Mouse (Mus musculus) gastrocnemius, postnatal 4 days (tissue): ENCODE results near the gene Fndc5. TPM values are rescaled to one million over a fixed set of nuclear protein-coding genes. Genes with fewer than 3 reads are reported as not detected.
A peak's percentile ranks its signal among the peaks of the same experiment; 100 is the strongest.

Source experiments
- DNase-seq, 2 experiments: peaks; one replicate each; pipeline ENCODE4 v3.0.0; 2021 to 2022; ENCODE audit warnings: low spot score in 2 of 2, mixed read lengths in 2 of 2
- total RNA-seq, 2 experiments: library from RNA; stranded (reverse); gene quantifications; 2 replicates each; pipeline ENCODE4 v1.2.3; 2021

Gene Fndc5
- total RNA-seq, 2 experiments from 2014 or later: 52.3 to 54.3 TPM

DNA sequence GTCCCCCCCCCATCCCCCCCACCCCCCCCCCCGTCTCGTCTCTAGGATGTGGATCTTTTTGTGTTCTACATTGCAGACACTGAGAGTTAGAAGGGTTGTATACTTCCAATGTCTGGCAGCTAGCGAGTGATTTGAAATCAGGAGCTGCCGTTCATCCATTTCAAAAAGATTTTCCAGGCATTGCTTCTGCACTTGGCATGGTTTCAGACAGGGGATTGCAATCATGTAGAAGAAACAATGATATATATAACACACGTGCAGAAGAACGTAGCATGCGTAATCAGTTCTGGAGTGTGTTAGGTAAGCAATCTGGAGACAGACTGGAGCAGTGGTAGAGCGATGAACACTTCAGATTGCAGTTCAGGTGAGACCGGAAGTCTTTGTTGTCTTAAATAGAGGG is 14.7 kb upstream of the Fndc5 start:
- no peak for DNase-seq

DNA sequence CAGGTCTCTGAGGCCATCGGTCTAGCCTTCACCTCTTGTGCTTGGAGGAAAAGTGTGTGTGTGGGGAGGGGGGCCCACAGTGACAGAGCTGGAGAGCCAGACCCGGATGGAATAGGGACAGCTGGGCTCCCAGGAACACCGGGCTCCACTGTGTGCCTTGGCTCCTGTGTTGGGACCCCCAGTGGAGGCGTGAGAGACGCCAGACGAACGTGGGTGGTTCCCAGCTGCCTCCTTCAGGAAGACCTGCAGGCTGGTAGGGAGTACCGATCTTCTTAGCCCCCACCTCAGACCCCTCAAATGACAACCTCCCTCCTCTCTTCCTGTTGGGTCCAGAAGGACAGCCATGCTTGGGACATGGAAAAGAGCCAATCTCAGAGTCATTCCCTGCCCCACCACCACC is 14.1 kb upstream of the Fndc5 start:
- DNase-seq: no peak

DNA sequence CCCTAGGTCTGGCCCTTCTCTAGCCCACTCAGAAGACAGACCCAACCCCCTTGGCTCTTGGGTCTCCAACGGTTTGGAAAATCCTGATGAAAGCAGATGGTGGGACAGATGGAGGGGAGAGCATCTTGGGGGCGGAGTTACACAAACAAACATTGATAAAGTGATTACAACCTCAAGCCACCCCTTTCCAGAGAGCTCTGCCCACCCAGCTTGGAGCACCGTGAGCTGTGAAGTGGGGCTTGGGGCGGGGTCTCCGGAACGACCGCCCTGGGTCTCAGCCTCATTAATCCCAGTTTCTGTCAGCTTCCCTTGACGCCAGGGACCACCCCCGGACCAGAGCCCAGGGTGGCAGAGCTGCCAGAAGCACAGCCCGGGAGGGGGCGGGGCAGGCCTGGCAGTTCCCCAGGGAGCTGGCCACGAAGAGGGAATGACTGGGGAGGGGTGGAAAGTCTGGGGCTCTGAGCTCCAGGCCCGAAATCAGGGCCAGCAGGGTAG is 12.1 kb upstream of the Fndc5 start:
- no peak for DNase-seq

DNA sequence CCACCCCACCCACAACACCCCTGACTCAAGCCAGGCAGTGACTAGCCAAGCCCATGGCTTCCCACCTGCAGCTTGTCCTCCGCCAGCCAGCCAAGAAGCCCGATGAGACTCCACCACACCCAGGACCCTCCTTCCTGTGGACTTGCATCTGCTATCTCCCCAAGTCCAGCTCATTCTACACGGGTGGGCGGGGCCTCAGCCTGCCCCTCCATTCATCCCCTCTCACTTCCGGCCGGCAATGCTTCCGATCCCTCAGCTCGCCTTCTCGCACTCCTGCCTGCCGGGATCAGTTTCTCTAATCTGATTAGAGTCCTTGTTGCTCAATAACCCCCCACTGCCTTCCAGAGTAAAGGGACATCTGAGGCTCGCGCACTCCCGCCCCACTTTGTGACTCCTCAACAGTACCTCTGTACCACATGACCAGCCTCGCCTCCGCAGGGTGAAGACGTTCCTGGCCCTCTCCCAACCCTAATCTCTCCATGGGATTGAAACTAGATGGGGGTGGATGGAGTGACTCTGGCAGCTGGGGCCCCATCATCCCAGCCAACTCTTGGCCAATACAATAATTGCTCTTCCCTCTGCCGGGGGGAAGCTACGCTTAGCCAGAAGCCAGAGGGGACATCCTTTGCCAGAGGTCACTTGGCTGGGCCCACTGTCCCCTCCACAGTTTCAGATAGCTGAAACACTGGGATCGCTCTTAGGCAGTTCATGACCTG is 10.9 kb upstream of the Fndc5 start:
- no peak for DNase-seq

DNA sequence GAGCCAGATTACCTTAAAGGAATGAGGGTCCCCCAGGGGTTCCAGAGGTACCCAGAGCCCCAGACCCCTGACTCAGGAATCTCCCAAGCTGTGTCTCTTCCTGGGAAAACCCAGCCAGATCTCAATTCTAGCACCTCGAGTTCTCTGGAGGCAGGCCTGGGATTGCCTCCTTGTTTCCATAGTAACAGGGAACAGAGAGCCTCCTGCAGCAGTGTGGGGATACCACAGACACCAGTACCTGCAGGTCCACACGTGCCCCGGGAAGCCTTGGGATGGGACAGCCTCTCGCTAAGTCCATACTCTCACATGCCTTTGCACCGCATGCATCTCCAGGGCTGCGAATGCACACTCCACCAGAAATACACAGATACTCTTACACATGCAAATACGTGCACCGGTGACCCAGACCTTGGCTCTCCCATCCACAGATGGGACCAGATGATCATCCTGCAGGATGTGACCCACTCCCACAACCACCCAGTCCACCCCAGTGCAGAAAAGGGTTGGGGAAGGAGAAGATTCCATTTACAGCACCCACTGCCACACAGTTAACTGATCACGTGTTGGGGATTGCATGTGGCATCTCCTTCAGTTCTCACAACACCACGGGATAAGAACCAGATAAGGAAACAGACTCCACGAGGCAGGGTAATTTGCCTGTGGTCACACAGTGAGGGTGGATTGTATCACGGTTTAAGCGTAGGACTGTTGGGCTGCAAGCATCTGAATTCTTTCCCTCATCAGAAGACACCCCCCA is 8.0 kb upstream of the Fndc5 start:
- no peak for DNase-seq

DNA sequence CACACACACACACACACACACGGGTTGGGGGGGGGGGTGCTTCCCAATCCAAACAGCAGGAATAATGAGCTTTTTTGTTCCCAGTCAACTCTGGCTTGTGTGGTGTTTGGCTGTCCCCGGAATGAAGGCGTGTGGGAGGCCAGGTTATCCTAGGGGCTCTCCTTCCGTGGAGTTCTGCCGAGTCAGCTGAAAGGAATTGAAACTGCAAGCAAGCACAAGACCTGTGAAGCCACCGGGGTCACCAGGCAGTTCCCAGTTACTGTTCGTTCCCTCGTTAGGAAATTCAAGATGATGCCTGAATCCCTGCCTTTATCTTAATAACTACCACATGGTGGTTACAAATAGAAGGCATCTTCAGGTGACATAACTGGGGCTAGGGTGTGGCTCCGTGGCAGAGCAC is 7.4 kb upstream of the Fndc5 start:
- no peak for DNase-seq

DNA sequence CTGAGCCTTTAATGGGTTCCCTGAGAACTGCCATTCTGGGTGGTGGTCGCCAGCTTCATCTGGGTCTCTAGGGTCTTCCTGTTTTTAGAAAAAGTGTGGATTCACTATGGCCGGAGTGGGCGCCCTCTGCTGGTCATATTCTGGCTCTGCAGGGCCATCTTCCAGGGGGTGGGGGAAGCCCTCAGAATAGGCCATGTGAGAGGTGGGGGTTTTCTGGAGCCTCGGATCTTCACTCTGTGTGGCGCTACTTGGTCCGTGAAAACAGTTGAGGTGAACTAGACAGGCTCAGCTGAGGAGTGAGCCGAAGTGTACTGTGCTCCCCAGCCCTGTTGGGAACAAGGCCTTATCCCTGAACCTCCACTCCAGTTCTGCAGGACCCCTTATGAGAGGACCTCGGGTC is 6.7 kb upstream of the Fndc5 start:
- no peak for DNase-seq

DNA sequence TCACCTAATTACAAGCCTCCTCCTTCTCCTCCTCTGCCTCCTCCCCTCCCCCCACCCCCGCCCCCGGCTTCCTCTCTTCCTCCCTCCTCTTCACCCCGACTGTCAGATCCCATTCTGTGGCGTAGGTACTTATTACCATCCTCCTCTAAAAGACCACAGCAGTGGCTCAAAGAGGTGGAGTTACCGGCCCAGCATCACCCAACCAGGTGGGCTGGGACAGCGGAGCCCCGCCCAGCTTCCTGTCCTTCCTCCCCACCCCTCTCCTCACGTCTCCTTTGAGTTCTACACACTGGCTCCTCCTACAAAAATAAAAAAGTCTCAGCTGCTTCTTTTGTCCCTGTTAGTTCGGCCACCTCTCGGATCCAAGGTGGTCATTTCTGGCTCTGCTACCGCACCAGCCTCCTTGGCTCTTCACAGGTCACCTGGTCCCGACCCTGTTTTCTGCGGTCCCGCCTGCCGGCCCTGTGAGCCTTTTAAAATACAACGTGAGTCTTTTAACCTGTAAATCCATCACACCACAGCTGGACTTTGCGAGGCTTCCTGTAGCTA is 6.0 kb upstream of the Fndc5 start:
- no peak for DNase-seq

DNA sequence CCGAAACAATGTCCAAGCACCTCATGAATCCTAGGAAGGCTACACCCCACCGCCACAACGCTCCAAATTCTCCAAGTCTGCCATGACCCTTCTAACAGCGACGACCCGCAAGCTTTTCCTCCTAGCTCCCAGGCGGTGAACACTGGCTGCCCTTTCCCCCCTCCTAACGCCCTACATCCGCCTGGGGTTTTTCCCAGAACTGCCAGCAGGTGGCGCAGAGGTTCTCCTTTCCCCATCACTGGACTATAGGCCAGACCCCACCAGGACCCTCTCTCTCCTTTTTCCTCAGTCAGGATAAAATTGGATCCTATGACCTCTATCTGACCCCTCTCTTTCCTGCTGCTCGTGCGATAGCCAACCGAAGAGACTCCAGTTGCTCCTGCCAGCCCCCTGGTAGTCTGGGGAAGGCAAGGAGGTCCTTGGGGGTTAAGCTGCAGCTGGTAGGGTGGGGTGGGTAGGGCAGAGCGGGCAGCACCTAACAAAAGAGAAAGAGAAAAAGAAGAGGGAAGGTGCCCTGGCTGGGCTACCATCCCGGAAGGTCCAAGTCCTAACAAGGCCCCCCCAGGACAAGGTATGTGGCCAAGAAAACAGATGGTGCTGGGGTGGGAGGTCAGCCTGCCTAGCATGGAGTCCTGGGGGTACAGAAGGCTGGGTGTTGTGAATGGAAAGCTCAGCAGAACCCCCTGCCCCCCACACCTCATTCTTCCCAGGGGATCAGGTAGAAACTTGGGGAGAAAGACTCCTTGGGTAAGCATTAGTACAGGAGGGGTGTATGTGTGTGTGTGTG is 1.8 kb upstream of the Fndc5 start:
- DNase-seq: peak in 1 of 2 experiments; percentile 75

DNA sequence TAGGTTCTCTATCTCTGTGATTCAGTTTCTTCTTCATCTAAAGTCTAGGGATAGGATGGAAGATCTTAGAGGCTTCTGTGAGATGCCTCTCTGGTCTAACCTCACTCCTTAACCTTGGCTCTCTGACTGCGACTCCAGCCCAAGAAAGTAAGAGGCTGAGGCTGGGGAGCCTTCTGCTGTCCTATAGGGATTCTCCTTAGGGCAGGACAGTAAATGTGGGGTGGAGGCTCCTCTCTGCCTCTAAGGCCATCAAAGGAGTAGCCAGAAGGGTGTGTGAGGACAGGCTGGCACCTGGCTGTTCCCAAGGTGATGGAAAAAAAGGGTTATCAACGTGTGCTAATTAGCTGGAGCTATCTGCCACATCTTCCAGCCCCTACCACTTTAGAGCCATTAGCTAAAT is 1.2 kb upstream of the Fndc5 start:
- DNase-seq: no peak

DNA sequence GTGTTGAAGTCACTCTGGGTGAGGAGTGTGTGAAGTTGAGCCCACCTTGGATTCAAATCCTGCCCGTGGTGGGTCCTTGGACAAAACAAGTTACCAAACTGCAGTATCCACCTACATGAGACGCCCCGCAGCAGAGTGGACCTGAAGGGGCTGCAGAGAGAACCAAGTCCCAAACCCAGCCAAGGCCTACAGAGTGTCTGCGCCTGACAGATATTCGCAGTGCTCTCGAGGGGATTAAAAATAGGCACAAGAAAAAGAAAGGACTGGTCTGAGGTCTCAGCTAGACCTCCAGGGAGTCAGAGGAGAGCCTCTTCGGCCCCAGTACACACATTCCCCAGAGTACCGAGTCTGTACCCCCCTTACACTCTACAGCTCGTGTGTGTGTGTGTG is 615 bp upstream of the Fndc5 start:
- no peak for DNase-seq

DNA sequence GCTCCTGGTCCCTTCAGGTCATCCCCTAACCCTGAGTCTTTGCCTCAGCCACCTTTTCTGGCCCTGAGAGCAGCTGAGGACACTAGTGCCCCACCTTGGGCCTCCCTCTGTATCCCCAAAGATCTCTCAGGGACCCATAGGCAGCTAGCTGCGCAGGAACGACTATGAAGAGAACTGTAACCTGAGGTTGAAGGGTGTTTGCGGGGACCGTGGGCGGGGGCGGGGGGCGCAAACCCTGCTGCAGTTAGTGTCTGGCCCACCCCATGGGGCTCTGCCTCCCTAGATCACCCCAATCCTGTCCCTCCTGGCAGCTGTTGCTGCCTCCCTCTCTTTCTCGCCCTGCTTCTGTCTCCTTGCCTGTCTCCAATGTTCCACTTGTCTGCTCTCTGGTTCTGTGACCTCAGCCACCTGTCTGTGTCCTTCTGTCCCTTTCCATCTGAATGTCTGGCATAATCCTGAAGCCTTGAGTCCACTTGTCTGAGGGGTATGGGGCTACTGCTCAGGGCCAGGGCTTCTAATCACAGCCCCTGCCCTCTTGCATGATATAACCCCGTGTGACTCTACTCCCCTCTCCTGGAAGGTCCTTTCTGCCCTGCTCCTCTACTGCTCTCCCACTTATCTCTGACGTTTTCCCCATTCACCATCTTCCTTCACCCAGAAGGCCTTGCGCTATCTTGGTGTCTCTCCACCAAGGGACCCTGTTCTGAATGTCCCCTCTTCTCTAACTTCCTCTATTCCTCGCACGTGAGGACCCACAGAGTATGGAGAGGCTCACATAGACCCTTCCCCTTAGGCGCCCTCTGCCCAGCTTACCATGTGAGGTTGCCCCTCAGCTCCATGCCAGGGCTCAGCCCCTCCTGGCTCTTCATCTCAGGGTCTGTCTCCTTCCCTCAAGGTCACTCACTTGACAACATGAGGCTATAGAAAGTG is 858 bp downstream of the Fndc5 start:
- no peak for DNase-seq

DNA sequence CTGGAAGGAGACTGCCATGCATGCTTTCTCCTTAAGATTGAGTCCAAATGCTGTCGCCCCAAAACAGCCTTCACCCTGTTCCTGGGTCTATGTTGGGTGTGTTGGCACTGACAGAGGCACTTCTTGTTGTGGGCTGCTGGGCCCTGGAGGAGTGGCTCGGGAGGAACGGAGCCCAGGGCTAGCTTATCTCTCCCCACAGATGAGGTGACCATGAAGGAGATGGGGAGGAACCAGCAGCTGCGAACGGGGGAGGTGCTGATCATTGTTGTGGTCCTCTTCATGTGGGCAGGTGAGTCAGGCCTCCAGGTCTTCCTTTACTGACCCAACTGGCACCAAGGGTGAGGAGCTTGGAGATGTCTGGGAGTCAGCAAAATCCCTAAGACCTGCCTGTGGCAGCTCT is 2.8 kb downstream of the Fndc5 start:
- no peak for DNase-seq

DNA sequence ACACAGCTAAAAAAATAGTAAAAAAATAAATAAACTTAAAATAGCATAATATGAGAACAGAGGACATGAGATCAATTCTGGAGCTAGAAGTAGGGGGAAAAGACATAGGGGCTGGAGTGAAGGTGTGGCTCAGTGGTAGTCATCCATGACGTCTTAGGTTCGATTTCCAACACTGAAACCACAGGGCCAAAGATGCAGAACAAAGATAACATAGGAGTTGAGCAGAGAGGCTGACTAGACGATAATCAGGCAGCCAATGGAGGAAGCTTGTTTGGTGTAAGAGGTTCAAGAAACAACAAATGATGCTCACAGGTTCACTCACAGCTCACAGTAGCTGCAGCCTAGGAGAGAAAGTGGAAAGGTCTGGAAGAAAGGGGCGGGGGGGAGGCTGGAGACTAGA is 4.0 kb downstream of the Fndc5 start:
- no peak for DNase-seq

DNA sequence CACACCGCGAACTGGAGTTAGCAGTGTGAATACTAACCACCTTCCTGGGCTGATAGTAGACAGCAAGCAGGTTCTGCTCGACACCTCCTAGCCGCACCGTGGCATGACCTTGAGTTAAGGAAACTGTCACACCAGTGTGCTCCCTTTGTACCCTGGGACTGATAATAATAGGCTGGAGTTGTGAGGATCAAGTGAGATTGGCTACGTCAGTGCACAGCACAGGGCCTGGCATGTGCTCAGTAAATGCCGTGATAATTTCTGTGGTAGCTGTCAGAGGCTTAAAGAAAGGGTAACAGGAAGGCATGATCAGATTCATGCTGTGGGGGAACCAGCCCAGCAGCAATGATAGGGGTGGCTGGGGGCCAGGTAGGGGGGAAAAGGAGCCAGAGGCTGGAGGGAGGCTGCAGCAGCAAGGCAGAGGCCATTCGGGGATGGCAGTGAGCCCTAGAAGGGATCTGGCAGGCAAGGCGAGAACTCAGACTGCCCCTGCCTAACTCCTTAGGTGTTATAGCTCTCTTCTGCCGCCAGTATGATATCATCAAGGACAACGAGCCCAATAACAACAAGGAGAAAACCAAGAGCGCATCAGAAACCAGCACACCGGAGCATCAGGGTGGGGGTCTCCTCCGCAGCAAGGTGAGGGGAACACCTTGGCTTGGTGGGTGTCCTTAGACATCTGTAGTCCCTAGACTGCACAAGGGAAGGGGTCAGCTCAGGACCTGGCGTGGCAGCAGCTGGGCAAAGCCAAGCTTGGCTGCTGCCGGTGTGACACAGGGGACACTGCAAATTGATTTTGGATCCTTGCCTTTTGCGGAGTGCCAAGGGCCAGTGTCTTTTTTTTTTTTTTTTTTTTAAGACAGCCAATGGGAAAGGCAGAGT is 5.0 kb downstream of the Fndc5 start:
- no peak for DNase-seq

DNA sequence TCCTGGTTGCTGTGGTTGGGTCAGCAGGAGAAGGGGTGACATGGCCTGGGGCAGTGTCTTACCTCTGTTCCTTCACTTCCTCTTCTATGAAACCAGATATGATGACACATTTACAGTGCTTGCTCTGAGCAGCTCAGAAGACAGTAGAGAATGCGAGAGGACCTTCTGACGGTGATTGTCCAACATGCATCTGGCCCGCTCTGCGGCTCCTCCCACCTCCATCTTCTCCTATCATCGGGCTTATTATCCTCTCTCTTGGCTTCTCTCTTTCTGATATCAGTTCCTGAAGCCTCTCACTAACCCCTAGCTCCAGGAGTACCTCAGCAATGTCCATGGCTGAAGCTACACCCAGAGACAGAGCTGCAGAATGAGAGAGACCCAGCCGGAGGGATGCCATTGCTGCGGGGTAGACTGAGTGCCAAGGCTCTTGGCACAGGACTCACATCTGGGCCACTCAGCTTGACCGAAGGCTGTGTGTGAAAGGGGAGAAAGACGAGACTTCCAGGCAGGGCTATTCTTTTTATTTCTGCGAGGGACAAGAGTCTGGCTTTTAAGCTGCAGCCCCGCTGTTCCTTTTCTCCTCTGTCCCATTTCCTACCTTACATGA is 5.7 kb downstream of the Fndc5 start:
- no peak for DNase-seq

DNA sequence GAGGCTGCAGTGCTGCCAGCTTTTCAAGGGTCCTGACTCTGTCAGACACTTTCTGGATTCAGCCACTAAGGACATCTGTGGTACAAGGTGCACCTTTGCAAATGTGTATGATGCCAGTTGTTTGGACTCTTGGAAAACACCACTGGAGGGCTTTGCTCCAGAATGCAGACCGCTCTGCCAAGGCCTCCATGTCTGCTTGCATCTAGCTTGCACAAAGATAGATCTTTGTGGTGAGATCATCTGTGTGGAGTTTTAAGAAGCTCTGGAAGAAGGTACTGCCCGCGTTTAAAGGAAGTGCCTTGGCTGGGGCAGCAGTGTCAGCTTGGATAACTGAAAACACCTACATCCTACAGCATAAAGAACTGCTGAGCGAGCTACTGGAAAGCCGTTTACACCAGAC is 6.7 kb downstream of the Fndc5 start:
- no peak for DNase-seq

DNA sequence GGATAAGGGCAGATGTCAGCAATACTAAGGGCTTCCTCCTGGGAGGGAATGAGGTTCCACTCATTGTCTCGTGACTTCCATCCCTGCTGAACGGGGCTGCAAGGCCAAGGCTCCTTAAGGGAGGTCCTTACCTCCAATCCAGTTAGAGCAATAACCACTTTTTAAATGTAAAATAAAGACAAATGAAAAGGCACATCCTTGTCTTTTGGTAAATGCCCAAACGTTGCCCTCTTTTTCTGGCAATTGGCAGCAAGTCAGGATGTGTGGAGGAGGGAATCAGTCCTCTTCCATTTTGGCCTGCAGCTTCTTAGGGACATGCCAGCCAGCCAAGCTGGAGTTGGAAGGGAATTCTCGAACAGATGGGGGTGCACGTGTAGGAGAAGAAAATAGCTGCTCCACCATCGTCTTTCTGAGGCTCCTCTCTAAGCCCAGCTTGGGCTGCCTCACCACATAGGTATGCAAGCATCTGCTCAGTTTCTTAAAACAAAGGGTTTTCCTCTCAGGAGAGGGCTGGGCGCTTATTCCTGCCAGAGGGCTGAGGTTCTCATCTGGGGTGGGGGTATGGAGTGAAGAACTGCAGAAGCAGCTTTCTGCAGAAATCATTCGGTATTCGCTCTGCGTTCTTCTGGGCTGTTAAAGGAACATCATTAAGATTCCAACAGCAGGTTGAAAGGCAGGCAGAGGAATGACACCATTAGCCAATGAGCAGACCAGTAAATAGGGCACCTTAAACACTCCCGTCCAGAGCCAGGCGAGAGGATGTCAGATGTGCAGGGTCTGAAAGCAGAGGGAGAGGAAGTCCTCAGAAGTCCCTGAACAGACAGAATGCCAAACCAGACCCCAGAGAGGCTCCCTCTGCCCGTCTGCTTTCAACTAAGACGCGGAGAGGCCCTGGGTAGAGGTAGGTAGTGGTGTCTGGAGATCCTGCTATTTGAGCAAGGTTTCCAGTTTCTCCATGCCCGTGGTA is 7.9 kb downstream of the Fndc5 start:
- no peak for DNase-seq
